Mouse (Mus musculus): ENCODE data around the gene H2-Oa. TPM values are rescaled to one million over a fixed set of nuclear protein-coding genes. Genes with fewer than 3 reads are reported as not detected.

The H2-Oa gene
- under 1 TPM in 1 of 2 experiments, not detected in 1; 0.34 TPM for total RNA-seq (2021)

DNA sequence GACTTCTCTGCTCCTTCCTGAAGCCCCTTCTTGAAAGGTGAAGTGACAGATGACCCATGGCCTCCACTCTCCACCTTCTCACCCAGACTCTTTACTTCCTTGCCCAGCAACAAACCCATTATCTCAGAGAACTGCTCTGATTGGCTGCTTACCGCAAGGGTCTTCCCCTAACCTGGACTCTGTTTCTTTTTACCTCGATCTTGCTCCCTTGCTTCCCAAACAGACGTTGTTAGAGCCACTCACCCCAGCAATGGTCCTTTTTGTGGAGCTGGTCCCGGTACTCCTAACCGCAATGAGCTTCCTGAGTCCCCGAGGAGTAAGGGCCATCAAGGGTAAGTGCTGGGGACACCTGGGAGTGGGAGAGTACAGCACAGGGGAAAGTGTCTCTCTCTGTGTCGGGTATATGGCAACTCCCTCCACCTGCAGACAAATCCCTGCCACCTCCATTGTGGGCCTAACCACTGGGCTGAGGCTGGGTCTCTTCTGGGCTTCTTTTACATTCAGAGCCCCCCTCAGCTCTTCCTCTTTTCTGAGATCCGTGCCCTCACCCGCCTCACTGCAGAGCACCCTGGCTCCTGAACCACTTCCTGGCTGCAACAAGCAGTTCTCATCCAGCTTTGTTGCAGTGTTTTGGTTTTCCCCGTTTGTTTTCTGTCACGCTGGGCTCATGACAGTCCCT is at the start of gene H2-Oa:
Gene H2-Oa (plus strand): TSS at position 144 of the 679 bp plus-strand sequence.
- no peak for DNase-seq (ENCODE audit: low spot score in 2 of 2)
- intact Hi-C loops (cut with DNase I): no loop called here

DNA sequence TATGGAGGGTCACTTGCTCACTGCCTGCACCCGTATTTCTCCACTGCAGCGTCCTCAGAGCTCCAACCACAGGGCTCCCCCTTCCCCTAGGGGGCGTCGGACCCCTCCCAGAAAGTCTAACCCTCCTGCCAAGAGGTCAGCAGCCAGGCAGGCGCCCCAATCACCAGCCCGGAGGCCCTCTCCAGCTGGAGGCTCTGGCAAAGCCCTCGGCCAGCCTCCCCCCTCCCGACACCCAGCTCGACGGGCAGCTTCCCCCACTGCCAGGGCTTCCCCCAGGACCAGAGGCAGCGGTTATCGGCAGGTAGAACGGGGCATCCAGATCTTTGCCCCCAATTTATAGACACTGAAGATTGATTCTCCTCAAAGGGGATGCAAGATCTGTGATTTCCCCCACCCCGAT is 46.2 kb upstream of the H2-Oa start:
- intact Hi-C loops (cut with DNase I): no loop called here
- DNase-seq (ENCODE audit: low spot score in 2 of 2): no peak

DNA sequence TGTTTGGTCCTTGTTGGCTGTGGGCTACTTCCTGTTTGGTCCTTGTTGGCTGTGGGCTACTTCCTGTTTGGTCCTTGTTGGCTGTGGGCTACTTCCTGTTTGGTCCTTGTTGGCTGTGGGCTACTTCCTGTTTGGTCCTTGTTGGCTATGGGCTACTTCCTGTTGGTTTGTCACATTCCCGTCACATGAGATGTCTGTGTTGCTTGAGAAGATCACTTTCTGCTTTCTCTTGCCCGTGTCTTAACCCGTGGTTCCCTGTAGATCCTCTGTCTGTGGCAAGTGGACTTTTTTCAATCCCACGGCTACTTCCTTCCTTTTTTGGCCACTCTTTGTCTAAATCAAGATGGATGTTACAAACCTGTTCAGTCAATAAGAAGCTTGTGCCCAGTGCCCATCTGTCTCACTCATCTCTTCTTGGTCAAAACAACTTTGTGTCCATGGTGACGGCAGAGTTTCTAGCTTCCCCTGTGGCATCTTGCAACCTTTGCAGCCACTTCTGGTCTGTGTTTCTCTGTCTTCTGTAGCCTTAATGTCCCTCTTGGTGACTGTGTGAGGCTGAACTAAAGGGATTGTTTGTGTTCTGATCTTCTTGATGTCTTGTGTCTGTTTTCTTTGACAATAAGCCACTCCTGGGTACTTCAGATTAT is 44.6 kb upstream of the H2-Oa start:
- DNase-seq (ENCODE audit: low spot score in 2 of 2): no peak
- intact Hi-C loops (cut with DNase I): no loop called here

DNA sequence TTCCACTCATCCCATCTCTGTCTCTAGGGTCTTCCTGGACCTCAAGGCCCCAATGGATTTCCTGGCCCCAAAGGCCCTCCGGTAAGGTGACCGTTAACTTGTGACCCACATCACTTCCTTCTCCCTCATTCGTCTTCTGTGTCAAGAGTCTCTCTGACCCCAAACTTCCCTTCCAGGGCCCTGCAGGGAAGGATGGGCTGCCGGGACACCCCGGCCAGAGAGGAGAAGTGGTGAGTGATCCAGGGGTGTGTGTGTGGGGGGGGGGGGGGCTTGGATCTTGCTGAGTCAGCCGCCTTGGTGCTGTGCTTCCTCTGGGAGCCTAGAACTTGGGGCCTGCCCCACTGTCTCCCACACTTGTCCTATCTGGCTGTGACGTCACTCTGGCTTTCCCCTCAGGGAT is 34.9 kb upstream of the H2-Oa start:
- intact Hi-C loops (cut with DNase I): no loop called here
- DNase-seq (ENCODE audit: low spot score in 2 of 2): no peak

DNA sequence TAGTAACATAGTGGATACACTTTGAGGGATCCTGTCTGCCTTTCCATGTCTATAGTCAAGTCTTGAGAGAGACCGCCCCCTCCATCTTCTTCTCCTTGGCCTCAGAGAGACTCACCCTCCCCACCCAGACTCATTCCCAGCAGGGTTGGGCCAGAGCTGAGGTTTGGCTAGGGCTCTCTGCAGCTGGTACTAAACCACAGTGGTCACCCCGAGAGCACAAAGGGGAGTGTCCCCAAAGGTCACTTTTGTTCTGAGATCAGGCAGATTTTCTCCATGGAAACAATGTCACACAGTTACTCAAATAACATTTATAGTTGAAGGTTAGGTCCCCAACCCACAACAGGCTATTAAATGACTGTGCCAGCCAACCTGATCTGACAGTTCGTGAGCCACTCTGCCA is 23.3 kb upstream of the H2-Oa start:
- DNase-seq (ENCODE audit: low spot score in 2 of 2): no peak

DNA sequence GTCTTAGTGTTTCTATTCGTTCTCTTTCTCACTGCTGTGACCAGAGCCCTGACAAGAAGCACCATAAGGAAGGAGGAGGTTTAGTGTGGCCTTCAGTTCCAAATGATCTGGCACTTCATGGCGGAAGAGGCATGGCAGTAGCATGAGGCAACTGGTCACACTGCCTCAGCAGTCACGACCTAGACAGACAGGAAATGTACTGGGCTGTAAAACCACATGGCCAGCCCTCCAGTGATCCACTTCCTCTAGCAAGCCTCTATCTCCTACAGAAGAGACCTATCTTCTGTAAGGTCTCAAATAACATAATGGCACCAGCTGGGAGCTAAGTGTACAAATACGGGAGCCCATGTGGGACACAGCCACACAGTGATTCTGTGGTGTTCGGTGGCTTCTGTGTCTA is 20.0 kb upstream of the H2-Oa start:
- intact Hi-C loops (cut with DNase I): no loop called here
- DNase-seq (ENCODE audit: low spot score in 2 of 2): no peak

More for the DNA sequence above, 23.3 kb upstream of the H2-Oa start:
- intact Hi-C loops (cut with DNase I): no loop called here

DNA sequence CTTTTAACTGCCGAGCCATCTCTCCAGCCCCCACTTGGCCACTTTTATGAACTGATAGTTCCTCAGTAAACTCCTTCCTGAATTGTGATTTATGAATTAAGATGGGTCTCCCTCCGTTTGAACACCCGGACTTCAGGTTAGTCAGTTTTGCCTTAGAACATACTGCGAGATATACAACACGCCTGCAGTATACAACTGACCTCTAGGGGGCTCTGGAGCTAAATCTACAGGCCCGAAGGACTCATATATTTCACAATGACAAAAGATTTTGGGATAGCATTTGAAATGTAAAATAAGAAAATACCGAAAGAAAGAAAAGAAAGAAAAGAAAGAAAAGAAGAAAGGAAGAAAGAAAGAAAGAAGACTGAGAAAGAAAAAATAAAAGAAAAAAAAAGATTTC is 16.9 kb upstream of the H2-Oa start:
- intact Hi-C loops (cut with DNase I): no loop called here
- peak; percentile 56 to 65 for DNase-seq (ENCODE audit: low spot score in 2 of 2)

DNA sequence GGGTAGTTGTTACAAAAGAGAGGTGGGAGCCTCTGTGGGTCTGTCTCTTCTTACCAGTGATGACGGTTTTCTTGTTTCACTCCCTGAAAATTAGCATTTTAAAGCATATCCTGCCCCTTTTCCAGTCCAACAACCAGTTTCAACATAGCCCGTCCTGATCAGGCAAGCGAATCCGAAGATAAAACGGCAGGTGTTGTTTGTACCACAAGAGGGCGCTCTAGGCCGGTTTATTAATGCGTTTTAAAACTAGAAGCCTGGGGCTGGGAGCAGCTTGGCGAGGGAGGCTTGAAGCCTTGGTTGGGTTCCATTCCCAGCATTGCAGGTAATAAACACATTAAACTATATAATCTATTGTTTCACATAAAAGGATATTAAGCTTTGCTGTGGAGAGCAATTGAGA is 14.6 kb upstream of the H2-Oa start:
- intact Hi-C loops (cut with DNase I): loop anchor here (2.0 kb wide), 1 partner anchor 91 kb away; no protein-coding TSS in a partner anchor
- peak; percentile 62 to 66 for DNase-seq (ENCODE audit: low spot score in 2 of 2)

DNA sequence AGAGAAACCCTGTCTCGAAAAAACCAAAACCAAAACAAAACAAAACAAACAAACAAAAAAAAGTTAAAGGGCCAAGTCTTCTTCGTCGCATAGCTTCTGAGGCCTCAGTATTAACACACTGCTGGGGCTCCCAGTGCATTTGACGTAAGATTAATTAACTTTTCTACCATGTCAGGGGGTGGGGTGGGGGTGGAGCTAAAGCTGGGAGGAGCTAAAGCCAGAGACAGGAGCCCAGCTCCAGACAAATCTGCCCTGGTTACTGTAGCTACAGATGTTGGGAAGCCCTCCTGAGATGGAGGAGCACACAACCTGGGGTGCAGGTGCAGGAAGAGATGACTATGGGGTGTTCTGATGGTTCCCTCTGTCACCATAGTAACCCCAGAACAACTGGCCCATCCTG is 14.0 kb upstream of the H2-Oa start:
- no peak for DNase-seq (ENCODE audit: low spot score in 2 of 2)
- intact Hi-C loops (cut with DNase I): no loop called here

DNA sequence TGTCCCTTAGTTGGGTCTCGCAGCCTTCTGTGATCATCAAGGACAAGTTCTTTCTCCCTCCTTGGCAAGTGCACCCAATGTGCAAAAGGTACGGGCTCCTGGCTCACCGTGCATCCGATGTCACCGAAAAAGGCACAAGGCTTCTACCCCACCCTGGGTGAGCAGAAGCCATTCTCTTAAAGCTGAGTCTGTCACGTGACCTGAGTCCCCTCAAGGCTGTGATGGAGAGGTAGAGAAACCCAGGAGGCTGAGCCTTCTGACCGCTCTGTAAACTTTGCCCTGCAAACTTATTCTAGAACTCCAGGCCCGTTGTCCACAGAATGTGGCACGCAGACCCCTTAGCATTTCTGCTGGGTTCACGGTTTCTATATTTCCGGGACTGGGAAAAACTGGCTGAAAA is 13.1 kb upstream of the H2-Oa start:
- DNase-seq (ENCODE audit: low spot score in 2 of 2): no peak
- intact Hi-C loops (cut with DNase I): no loop called here

DNA sequence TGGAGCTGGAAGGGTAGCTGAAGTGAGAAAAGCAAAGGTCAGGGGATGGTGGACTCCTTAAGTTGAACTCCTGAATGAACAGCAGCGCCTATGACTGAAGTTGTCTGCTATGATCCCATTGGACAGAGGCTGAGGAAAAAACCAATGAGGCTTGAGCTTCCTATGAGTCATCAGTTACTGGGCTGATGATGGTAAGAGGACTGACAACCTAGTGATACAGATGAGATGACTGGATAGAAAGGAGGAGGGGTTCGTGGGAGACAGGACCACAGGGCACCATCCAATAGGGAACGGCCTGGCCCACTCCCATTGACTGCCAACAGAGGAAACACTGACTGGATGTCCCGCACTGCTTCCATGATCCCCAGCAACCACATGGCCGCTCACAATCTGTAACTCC is 12.5 kb upstream of the H2-Oa start:
- DNase-seq (ENCODE audit: low spot score in 2 of 2): peak; percentile 24 to 74
- intact Hi-C loops (cut with DNase I): loop anchor here (5.0 kb wide), 1 partner anchor 158 kb away; the partner anchor contains the start of gene H2-Ob

DNA sequence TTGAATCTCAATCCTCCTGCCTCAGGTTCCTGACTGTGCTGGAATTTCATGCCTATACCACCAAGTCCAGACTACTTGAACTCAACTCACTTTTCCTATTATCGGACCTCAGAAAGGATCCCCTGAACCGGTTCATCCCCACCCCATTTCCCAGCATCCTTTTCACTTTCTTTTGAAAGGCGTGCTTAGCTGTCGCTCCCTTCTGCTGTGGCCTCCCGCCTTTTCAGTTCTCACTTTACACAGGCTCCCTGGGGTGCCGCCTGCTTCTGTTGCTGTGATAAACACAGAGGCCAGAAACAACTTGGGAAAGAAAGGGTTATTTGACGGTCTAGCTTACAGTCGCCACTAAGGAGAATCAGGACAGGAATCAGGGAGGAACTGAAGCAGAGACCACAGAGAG is 9.0 kb upstream of the H2-Oa start:
- DNase-seq (ENCODE audit: low spot score in 2 of 2): no peak
- intact Hi-C loops (cut with DNase I): loop anchor here (5.0 kb wide), 1 partner anchor 154 kb away; the partner anchor contains the start of gene H2-Ob

DNA sequence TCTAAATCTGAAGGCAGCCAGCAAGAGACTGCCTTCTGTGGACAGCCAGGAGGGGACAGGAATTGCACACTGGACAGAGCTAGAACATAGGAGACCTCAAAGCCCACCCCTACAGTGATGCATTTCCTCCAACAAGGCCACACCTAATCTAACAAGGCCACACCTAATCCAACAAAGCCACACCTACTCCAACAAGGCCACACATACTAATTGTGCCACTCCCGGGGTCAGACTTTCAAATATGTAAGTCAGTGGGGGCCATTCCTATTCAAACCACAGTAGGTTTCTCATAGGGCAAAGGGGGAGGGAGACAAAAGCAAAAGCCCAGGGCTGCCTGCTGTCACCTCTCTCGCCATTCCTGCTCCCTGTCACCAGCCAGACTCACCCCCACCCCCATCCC is 4.8 kb upstream of the H2-Oa start:
- intact Hi-C loops (cut with DNase I): no loop called here
- no peak for DNase-seq (ENCODE audit: low spot score in 2 of 2)

DNA sequence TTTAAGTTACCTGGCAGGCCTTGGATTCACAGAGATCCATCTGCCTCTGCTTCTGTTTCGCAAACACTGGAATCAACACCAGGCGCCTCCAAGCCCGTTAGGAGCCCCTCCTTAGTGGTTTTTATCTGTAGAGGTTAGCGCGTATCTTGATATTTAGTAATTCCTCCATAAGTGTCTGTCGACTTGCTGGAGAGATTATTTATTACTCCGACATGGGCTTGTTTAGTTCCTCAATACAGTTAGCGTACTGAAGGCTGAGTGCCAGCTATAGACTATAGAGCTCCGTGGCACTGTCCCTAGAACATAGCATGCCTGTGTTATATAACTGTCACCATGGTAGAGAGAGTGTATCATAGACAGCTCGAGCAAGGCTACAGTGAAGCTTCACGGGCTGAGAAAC is 4.0 kb upstream of the H2-Oa start:
- DNase-seq (ENCODE audit: low spot score in 2 of 2): peak; percentile 17 to 20
- intact Hi-C loops (cut with DNase I): no loop called here

DNA sequence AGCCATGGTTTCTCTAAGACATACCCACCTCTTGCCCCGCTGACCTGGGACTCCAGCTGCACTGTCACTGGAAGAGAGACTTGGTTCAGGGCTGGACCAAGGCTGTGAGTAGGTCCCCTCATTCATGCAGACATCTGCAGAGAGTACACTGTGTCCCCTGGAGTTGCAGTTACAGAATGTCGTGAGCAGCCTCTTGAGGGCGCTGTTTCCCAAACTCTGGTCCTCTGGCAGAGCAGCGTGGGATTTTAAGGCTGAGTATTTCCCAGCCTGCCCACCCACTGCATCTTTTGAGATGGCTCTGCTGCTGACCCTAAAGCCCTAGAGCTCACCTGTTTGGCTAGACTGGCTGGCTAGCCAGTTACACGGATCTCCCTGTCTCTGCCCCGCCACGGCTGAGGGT is 1.2 kb upstream of the H2-Oa start:
- intact Hi-C loops (cut with DNase I): no loop called here
- DNase-seq (ENCODE audit: low spot score in 2 of 2): no peak

DNA sequence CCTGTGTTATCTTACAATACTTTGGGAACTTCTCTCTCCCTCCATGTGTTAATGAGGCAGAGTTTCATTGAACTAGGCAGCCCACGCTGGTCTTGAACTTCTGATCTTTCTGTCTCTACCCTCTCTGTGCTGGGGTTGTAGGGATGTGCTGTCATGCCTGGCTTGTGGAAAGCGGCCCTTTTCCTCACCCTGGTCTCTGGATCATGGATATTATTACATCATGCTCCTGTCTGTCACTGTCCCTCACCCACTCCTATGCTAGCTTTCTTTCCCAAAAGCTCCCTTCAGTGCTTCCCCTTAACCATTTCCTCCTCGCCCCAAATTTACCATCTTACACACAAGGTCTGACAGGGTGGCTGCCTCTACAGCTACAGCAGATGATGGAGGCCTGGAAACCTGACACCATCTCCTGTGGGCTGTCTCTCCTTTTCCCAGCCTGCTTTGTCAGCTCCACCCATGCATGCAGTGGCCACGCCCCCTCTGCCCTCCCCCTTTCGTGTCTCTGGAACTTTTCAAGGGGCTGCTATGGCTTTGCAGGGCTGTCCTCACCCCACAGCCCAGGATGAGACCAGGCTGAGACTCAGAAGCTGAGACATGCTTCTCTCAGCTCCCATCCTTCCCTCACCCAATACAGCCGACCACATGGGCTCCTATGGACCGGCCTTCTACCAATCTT is 1.2 kb downstream of the H2-Oa start:
- intact Hi-C loops (cut with DNase I): no loop called here
- DNase-seq (ENCODE audit: low spot score in 2 of 2): no peak

DNA sequence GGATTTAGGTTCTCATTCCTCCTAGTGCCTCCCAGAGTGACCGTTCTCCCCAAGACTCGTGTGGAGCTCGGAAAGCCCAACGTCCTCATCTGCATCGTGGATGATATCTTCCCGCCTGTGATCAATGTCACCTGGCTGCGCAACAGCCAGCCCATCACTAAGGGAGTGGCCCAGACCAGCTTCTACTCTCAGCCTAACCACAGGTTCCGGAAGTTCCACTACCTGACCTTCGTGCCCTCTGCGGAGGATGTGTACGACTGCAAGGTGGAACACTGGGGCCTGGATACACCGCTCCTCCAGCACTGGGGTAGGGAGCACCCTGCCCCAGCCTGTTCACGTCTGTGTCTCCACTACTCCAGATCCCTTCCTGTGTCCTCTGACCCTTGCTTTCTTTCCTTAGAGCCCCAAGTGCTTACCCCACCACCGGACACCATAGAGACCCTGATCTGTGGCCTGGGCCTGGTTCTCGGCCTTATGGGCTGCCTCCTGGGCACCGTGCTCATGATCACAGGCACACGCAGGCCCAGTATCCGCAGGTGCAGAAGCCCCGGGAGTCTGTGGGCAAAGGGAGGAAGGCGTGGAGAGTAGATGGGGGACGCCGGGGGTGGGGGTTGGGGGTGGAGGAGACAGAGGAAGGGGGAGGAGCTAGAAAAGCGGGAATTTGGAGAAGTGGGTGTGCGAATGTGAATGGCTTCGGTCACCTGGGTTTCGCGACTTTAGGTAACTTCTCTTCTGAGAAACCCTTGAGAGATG is 2.3 kb downstream of the H2-Oa start:
- intact Hi-C loops (cut with DNase I): no loop called here
- DNase-seq (ENCODE audit: low spot score in 2 of 2): no peak

DNA sequence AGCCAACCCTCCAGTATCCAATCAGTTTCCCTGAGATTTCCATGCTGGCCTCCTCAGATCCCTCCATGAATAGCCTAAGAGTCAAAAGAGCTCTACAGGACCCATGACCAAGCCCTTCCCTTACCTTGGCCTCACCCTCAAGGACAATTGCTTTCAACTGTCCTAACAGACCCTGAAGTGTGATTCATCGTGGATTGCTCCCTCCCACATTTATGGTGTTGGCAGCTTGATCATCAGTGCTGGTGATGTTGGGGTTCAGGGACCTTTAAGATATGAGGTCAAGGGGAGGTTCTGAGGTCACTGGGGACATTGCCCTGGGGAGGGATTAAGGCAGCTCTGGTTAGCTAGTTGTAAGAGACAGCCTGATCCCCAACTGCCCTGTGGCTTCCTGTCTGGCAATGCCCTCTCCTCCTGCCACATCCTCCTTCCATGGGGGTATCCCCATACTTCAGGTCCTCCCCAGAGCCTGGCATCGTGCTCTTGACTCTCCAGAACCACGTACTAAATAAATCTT is 4.4 kb downstream of the H2-Oa start:
- no peak for DNase-seq (ENCODE audit: low spot score in 2 of 2)
- intact Hi-C loops (cut with DNase I): no loop called here

DNA sequence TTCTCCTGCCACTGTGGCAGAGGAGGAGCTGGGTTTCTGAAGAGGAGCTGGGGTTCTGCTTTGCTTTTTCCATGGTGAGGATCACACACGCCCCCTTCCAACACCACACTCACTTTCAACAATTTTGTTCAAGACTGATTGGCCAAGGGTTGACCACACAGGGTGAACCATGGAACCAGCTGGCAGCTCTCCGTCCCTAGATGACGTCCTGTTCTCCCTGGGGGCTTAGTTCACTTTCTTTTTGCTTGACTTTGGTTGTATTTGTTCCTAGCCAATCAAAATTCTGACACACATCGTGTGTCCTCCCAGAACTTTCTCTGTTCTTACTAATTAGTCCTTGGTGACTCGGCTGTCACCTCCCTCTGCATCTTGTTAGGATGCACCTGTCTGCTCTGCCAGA is 5.1 kb downstream of the H2-Oa start:
- intact Hi-C loops (cut with DNase I): no loop called here
- DNase-seq (ENCODE audit: low spot score in 2 of 2): no peak
